23 mouse cellular contexts compared by ENCODE assay signal in the genomic region with DNA sequence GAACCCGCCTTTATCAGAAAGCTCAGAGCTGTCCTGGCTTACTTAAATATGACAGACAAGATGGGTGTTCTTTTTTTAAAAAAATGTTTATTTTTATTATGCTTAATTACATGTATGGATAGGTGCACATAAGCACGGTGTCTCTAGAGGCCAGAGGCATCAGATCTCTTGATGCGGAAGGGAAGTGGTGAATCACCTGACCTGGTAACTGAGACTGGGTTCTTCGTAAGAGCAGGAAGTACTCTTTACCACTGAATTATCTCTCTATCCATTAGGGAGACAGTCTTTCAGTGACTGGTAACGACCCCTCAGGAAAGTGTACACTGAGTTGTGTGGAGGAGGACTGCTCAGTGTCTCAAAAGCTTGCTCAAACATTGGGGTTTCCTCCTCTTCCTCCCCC. TPM values are rescaled to one million over a fixed set of nuclear protein-coding genes. Genes with fewer than 3 reads are reported as not detected.
DNase-seq lines count a peak whose midpoint lies in the region; ATAC-seq and TF ChIP-seq lines count a peak whose summit lies in the region.
"Had no signal": no experiment of that assay in that cellular context is flagged by ENCODE, and none has a peak within 500 bp of the region (broad histone marks: within the 10 kb centered on the region; RNA-seq: fewer than 3 reads in every experiment).

No protein-coding gene starts in this region.

- H3K9me3 ChIP-seq in MEL (replicated peaks; ENCODE audit: insufficient read depth, low read length): no peaks in the 10 kb centered on the region
- H3K9me3 ChIP-seq in intestine, embryonic 16.5 days (ENCODE audit: control insufficient read depth, low read length): no peaks in the 10 kb centered on the region
- H3K9me3 ChIP-seq: embryonic facial prominence, embryonic 15.5 days; heart, embryonic 12.5 days; hindbrain, embryonic 13.5 days; limb, embryonic 15.5 days; liver, embryonic 15.5 days had no signal

- no peak overlapping the region for H3K27ac ChIP-seq in MEL (ENCODE audit: control insufficient read depth, low read depth, low read length)
- no peak overlapping the region for H3K27ac ChIP-seq in intestine, embryonic 16.5 days (ENCODE audit: low read length)
- H3K27ac ChIP-seq: embryonic facial prominence, embryonic 15.5 days; hindbrain, embryonic 13.5 days; layer of hippocampus, adult 2 months; limb, embryonic 15.5 days; liver, embryonic 15.5 days had no signal

- H3K4me2 ChIP-seq in intestine, embryonic 16.5 days (ENCODE audit: low read depth, low read length): no peak overlapping the region
- H3K4me2 ChIP-seq: embryonic facial prominence, embryonic 15.5 days; heart, embryonic 12.5 days; hindbrain, embryonic 13.5 days; limb, embryonic 15.5 days; liver, embryonic 15.5 days had no signal

- peaks cover 0 to 3% of the 10 kb centered on the region in 2 experiments; a peak in 3 of 4 replicates for H3K4me1 ChIP-seq in MEL (ENCODE audit: control insufficient read depth in 1 of 2, insufficient read depth in 2 of 2, low read length in 2 of 2)
- H3K4me1 ChIP-seq in intestine, embryonic 16.5 days (ENCODE audit: control insufficient read depth, insufficient read depth, low read length): peaks cover 3% of the 10 kb centered on the region; the same call in 1 of the 2 replicates
- H3K4me1 ChIP-seq: heart, embryonic 12.5 days had no signal

- no peak for TF ChIP-seq POLR2A in MEL (IDR thresholded peaks at IDR 0.05; ENCODE audit: control insufficient read depth in 1 of 2, insufficient read depth in 1 of 2, low read depth in 1 of 2, low read length in 2 of 2, poor library complexity in 1 of 2)

- no peak for TF ChIP-seq RAD21 in MEL (IDR thresholded peaks at IDR 0.05; ENCODE audit: low read depth, low read length)

- 0 out of 4 replicates have a peak, but pooled peaks of 1 of the 2 experiments have one; percentile 11 for TF ChIP-seq EP300 in MEL (IDR thresholded peaks at IDR 0.05; ENCODE audit: low read depth in 1 of 2, low read length in 2 of 2)

- no peaks in the 10 kb centered on the region for H3K79me2 ChIP-seq in MEL (ENCODE audit: control insufficient read depth, insufficient read depth, low read length, poor library complexity)

- DNase-seq in thymus, postnatal 25 days: peak; percentile 38
- no peak for DNase-seq in thymus, postnatal 10 days (ENCODE audit: low spot score in 2 of 2)
- DNase-seq in MEL (ENCODE audit: low read depth, low spot score): peak; percentile 47
- no peak for DNase-seq in layer of hippocampus, adult 8-10 months (ENCODE audit: low spot score in 2 of 2)
- DNase-seq: adrenal gland, postnatal 25 days; cerebellum, adult 18-20 months; cerebellum, postnatal 25 days; heart, adult 11 months; heart, postnatal 14 days; kidney, adult 18-20 months; kidney, postnatal 10 days; lung, postnatal 10 days; retina, postnatal 1 day had no signal

- peak; percentile 100 for ATAC-seq in inflammation-experienced regulatory T-cells, adult 6 months
- no peak for ATAC-seq in erythroblast, adult 5-6 weeks (replicated peaks; ENCODE audit: low FRiP score, poor library complexity, severe bottlenecking)
- ATAC-seq in intestine, embryonic 16.5 days: no peak
- ATAC-seq: midbrain, embryonic 16.5 days had no signal

- H3K9ac ChIP-seq in MEL (ENCODE audit: control insufficient read depth, low read depth, low read length, poor library complexity, severe bottlenecking): no peak overlapping the region
- H3K9ac ChIP-seq in intestine, embryonic 16.5 days (ENCODE audit: low read depth, low read length): no peak overlapping the region
- H3K9ac ChIP-seq: embryonic facial prominence, embryonic 15.5 days; heart, embryonic 12.5 days; hindbrain, embryonic 13.5 days; limb, embryonic 15.5 days; liver, embryonic 15.5 days had no signal

- H3K27me3 ChIP-seq in MEL (ENCODE audit: control insufficient read depth in 1 of 2, insufficient read depth in 2 of 2, low read length in 2 of 2): no peaks in the 10 kb centered on the region; a peak in 1 of 4 replicates
- H3K27me3 ChIP-seq in intestine, embryonic 16.5 days (replicated peaks; ENCODE audit: control insufficient read depth, insufficient read depth, low read length): no peaks in the 10 kb centered on the region
- H3K27me3 ChIP-seq: embryonic facial prominence, embryonic 15.5 days; heart, embryonic 12.5 days; hindbrain, embryonic 13.5 days; limb, embryonic 15.5 days; liver, embryonic 15.5 days had no signal

- no peak for TF ChIP-seq CTCF in MEL (IDR thresholded peaks at IDR 0.05 in 2 of 3, conservative IDR thresholded peaks at IDR 0.05 in 1 of 3; ENCODE audit: control insufficient read depth in 1 of 3, insufficient read depth in 1 of 3, low read depth in 2 of 3, low read length in 3 of 3, poor library complexity in 1 of 3, severe bottlenecking in 1 of 3)

- 74% methylated on average over 5 of the region's 5 CpGs for WGBS in intestine, embryonic 16.5 days

- no peak overlapping the region for H3K4me3 ChIP-seq in MEL (ENCODE audit: control insufficient read depth in 1 of 2, insufficient read depth in 1 of 2, low read depth in 2 of 2, low read length in 2 of 2)
- no peak overlapping the region for H3K4me3 ChIP-seq in intestine, embryonic 16.5 days (ENCODE audit: low read length)
- H3K4me3 ChIP-seq: embryonic facial prominence, embryonic 15.5 days; heart, embryonic 12.5 days; hindbrain, embryonic 13.5 days; layer of hippocampus, adult 2 months; limb, embryonic 15.5 days; liver, embryonic 15.5 days had no signal

- peaks cover 0 to 2% of the 10 kb centered on the region in 2 experiments; a peak in 1 of 4 replicates for H3K36me3 ChIP-seq in MEL (ENCODE audit: control insufficient read depth in 1 of 2, insufficient read depth in 2 of 2, low read length in 2 of 2)
- no peaks in the 10 kb centered on the region for H3K36me3 ChIP-seq in intestine, embryonic 16.5 days (ENCODE audit: control insufficient read depth, insufficient read depth, low read length)
- H3K36me3 ChIP-seq: embryonic facial prominence, embryonic 15.5 days; heart, embryonic 12.5 days; hindbrain, embryonic 13.5 days; limb, embryonic 15.5 days; liver, embryonic 15.5 days had no signal

TF ChIP-seq in MEL, 35 proteins besides CTCF, POLR2A, EP300 and RAD21:
- TF ChIP-seq BHLHE40 (IDR thresholded peaks at IDR 0.05; ENCODE audit: borderline replicate concordance, low read depth, low read length) (peak; percentile 14; the same call in 1 of the 2 replicates), ETS1 (IDR thresholded peaks at IDR 0.05; ENCODE audit: low read depth, low read length) (no peak), UBTF (IDR thresholded peaks at IDR 0.05; ENCODE audit: borderline replicate concordance, insufficient read depth, low read depth, low read length) (no peak), USF1 (IDR thresholded peaks at IDR 0.05; ENCODE audit: low read depth, low read length) (peak; percentile 77), ELF1 (IDR thresholded peaks at IDR 0.05; ENCODE audit: low read depth, low read length) (peak; percentile 29; the same call in 1 of the 2 replicates)
TF ChIP-seq in MEL: peak in this region for 3.

RNA-seq across cellular contexts. Expression of a gene that starts 58.4 kb away (rescaled TPM):
- total RNA-seq in MEL (2012; rRNA removed): 30.4 and 37.2 TPM in 2 replicates
- polyA plus RNA-seq in MEL (2012; ENCODE audit: insufficient read depth in 1 of 2, insufficient read length in 2 of 2, low read depth in 1 of 2, low replicate concordance in 2 of 2, missing spikeins in 1 of 2): 10 to 100 TPM in 1 of 2 experiments, not detected in 1; 17.1 TPM
- polyA plus RNA-seq in inflammation-experienced regulatory T-cells, adult 6 months (2017; shearing (Covaris generic)): 10 to 100 TPM; 16.7 to 25.3 (median 24.5) TPM
- 21.3 and 34.7 TPM in 2 replicates for total RNA-seq in erythroblast, adult 5-6 weeks (2015; ENCODE audit: low replicate concordance)
- total RNA-seq in erythroblast, adult 5-6 weeks (2017; ENCODE audit: low replicate concordance): 19.5 and 25.1 TPM in 2 replicates
- 11.5 and 11.9 TPM in 2 replicates for polyA plus RNA-seq in intestine, embryonic 16.5 days (2015; fragmentation: Nextera tagmentation; extraction: Ambion mirVana)
- 10 to 100 TPM; 53.5 to 58.0 (median 56.2) TPM for total RNA-seq in layer of hippocampus, adult 8-10 months (2022)

Comparison
In these comparisons a context has a peak if more than half of its experiments do, and no peak if none do; other contexts are left out.
1. DNase-seq: peak in thymus, postnatal 25 days (single experiment) and MEL (single experiment); none in thymus, postnatal 10 days (0 of 2) and layer of hippocampus, adult 8-10 months (0 of 2).